Mouse (Mus musculus) embryonic facial prominence, embryonic 11.5 days (tissue): Measurements from ENCODE around the gene Ctrc. TPM values are rescaled to one million over a fixed set of nuclear protein-coding genes. Genes with fewer than 3 reads are reported as not detected.
A peak's percentile ranks its signal among the peaks of the same experiment; 100 is the strongest.

Source experiments
- ATAC-seq: fragments of 200-750 bp; cut with Nextera tagmentation; replicated peaks from 2 replicates; pipeline ENCODE4 v1.8.0; 2017; ENCODE audit warnings: low read depth; ENCODE audit not compliant: insufficient number of reproducible peaks, low FRiP score, low TSS enrichment
- DNase-seq: peaks from one replicate; pipeline ENCODE4 v3.0.0-alpha.2; 2015; ENCODE audit warnings: low spot score
- H3K27ac ChIP-seq: fragments of 300-500 bp; sonication (generic); replicated peaks from 2 replicates; pipeline ENCODE4 v1.5.1; 2014; ENCODE audit warnings: mild to moderate bottlenecking, low read depth, low read length, control low read depth
- H3K27me3 ChIP-seq: fragments of 300-500 bp; sonication (generic); 2 replicates; pipeline ENCODE4 v1.6.1; 2014; ENCODE audit warnings: mild to moderate bottlenecking, low read length, moderate library complexity, mixed read lengths; ENCODE audit not compliant: control insufficient read depth, insufficient read depth
- H3K36me3 ChIP-seq: fragments of 300-500 bp; sonication (generic); replicated peaks from 2 replicates; pipeline ENCODE4 v1.6.1; 2014; ENCODE audit warnings: low read depth, mild to moderate bottlenecking, low read length, moderate library complexity, mixed read lengths; ENCODE audit not compliant: control insufficient read depth, insufficient read depth
- H3K4me1 ChIP-seq: fragments of 300-500 bp; sonication (generic); 2 replicates; pipeline ENCODE4 v1.6.1; 2014; ENCODE audit warnings: low read length, mixed read lengths; ENCODE audit not compliant: control insufficient read depth, insufficient read depth
- H3K4me2 ChIP-seq: fragments of 300-500 bp; sonication (generic); 2 replicates; pipeline ENCODE4 v1.6.1; 2014; ENCODE audit warnings: low read depth, mild to moderate bottlenecking, control low read depth, low read length, moderate library complexity
- H3K4me3 ChIP-seq: fragments of 300-500 bp; sonication (generic); 2 replicates; pipeline ENCODE4 v1.5.1; 2014; ENCODE audit warnings: low read depth, low read length, control low read depth
- H3K9ac ChIP-seq: fragments of 300-500 bp; sonication (generic); replicated peaks from 2 replicates; pipeline ENCODE4 v1.6.1; 2014; ENCODE audit warnings: mild to moderate bottlenecking, control low read depth, low read length
- H3K9me3 ChIP-seq: fragments of 300-500 bp; sonication (generic); replicated peaks from 2 replicates; pipeline ENCODE4 v1.6.1; 2016; ENCODE audit warnings: mild to moderate bottlenecking, low read length, inconsistent platforms, mixed read lengths; ENCODE audit not compliant: control insufficient read depth
- WGBS: fragments of 180-500 bp; shearing (Covaris S2); extraction: QIAGEN DNeasy Blood & Tissue Kit; methylation state at CpG from one replicate; pipeline ENCODE4 v1.1.7; 2014; 5-methylcytosine and 5-hydroxymethylcytosine counted together
- polyA plus RNA-seq: library from polyadenylated mRNA; unstranded; fragments of >200 nt; fragmentation: Nextera tagmentation; extraction: Ambion mirVana; gene quantifications from 2 replicates; pipeline ENCODE4 v1.2.1, GENCODE M21; 2014

The Ctrc gene
- polyA plus RNA-seq, 1 experiment from 2014 or later: not detected

GRCm38 (mm10) chr4:141827401-141827800 is 18.8 kb downstream of the Ctrc start:
- Histone ChIP-seq H3K9ac (no peak overlapping the region), H3K4me1 (no peaks in the 10 kb centered on the region), H3K27ac (no peak overlapping the region), H3K4me3 (no peak overlapping the region), H3K4me2 (no peak overlapping the region), H3K36me3 (no peaks in the 10 kb centered on the region), H3K27me3 (no peaks in the 10 kb centered on the region), H3K9me3 (no peaks in the 10 kb centered on the region)
- ATAC-seq (no peak), DNase-seq (no peak)
- WGBS: 83% methylated on average over 2 of the region's 2 CpGs

GRCm38 (mm10) chr4:141826060-141826459 is 20.1 kb downstream of the Ctrc start, which contains the start of gene Cela2a:
Cela2a (minus strand) TSS chr4:141826160.
- DNase-seq (no peak), ATAC-seq (no peak)
- Histone ChIP-seq H3K9ac (no peak within 1 kb of the TSS), H3K27me3 (no peaks in the 10 kb centered on the region), H3K9me3 (no peaks in the 10 kb centered on the region), H3K27ac (no peak within 1 kb of the TSS), H3K4me3 (no peak within 1 kb of the TSS), H3K4me2 (no peak within 1 kb of the TSS), H3K4me1 (no peaks in the 10 kb centered on the region), H3K36me3 (no peaks in the 10 kb centered on the region)
- WGBS: 63% methylated on average over 5 of the region's 5 CpGs

GRCm38 (mm10) chr4:141822979-141823378 is 23.2 kb downstream of the Ctrc start:
- Histone ChIP-seq H3K4me3 (no peak overlapping the region), H3K9ac (no peak overlapping the region), H3K27ac (no peak overlapping the region), H3K27me3 (no peaks in the 10 kb centered on the region), H3K9me3 (no peaks in the 10 kb centered on the region), H3K4me2 (no peak overlapping the region), H3K36me3 (no peaks in the 10 kb centered on the region), H3K4me1 (no peaks in the 10 kb centered on the region)
- peak; percentile 43 for DNase-seq
- WGBS: 67% methylated on average over 3 of the region's 3 CpGs
- no peak for ATAC-seq

GRCm38 (mm10) chr4:141822089-141822488 is 24.1 kb downstream of the Ctrc start:
- Histone ChIP-seq H3K9ac (no peak overlapping the region), H3K36me3 (no peaks in the 10 kb centered on the region), H3K9me3 (no peaks in the 10 kb centered on the region), H3K4me2 (no peak overlapping the region), H3K27ac (no peak overlapping the region), H3K4me3 (no peak overlapping the region), H3K27me3 (no peaks in the 10 kb centered on the region), H3K4me1 (no peaks in the 10 kb centered on the region; the same call in 1 of the 2 replicates)
- DNase-seq (no peak), ATAC-seq (no peak)
- WGBS: 73% methylated on average over 10 of the region's 10 CpGs

- no peak overlapping the region for H3K4me3 ChIP-seq
- no peak overlapping the region for H3K9ac ChIP-seq
- no peaks in the 10 kb centered on the region for H3K9me3 ChIP-seq
- H3K27me3 ChIP-seq: no peaks in the 10 kb centered on the region
- H3K36me3 ChIP-seq: no peaks in the 10 kb centered on the region
- H3K4me2 ChIP-seq: no peak overlapping the region
- no peak overlapping the region for H3K27ac ChIP-seq
- 62% methylated on average over 3 of the region's 3 CpGs for WGBS
- DNase-seq: no peak
- no peaks in the 10 kb centered on the region; the same call in 1 of the 2 replicates for H3K4me1 ChIP-seq
- ATAC-seq: no peak
Observed at GRCm38 (mm10) chr4:141821178-141821577, 25.0 kb downstream of the Ctrc start.

- Histone ChIP-seq H3K36me3 (no peaks in the 10 kb centered on the region), H3K9ac (no peak overlapping the region), H3K9me3 (no peaks in the 10 kb centered on the region), H3K27me3 (no peaks in the 10 kb centered on the region), H3K4me3 (no peak overlapping the region), H3K4me1 (no peaks in the 10 kb centered on the region; the same call in 1 of the 2 replicates), H3K27ac (no peak overlapping the region), H3K4me2 (no peak overlapping the region)
- DNase-seq (no peak), ATAC-seq (no peak)
- WGBS: 88% methylated on average over 7 of the region's 7 CpGs
Observed at GRCm38 (mm10) chr4:141819316-141819715, 26.8 kb downstream of the Ctrc start.

- Histone ChIP-seq H3K4me3 (no peak overlapping the region), H3K4me2 (no peak overlapping the region), H3K9ac (no peak overlapping the region), H3K27me3 (no peaks in the 10 kb centered on the region), H3K36me3 (peaks cover 1% of the 10 kb centered on the region), H3K27ac (no peak overlapping the region), H3K9me3 (no peaks in the 10 kb centered on the region), H3K4me1 (no peaks in the 10 kb centered on the region; the same call in 1 of the 2 replicates)
- WGBS: 89% methylated on average over 13 of the region's 13 CpGs
- no peak for DNase-seq
- ATAC-seq: no peak
Observed at GRCm38 (mm10) chr4:141818861-141819260, 27.3 kb downstream of the Ctrc start.

GRCm38 (mm10) chr4:141817706-141818105 is 28.5 kb downstream of the Ctrc start:
- DNase-seq: no peak
- Histone ChIP-seq H3K27me3 (no peaks in the 10 kb centered on the region), H3K36me3 (peaks cover 3% of the 10 kb centered on the region), H3K27ac (no peak overlapping the region), H3K4me2 (no peak overlapping the region), H3K4me1 (no peaks in the 10 kb centered on the region; the same call in 1 of the 2 replicates), H3K4me3 (no peak overlapping the region), H3K9ac (no peak overlapping the region), H3K9me3 (no peaks in the 10 kb centered on the region)
- ATAC-seq: no peak
- WGBS: 63% methylated on average over 10 of the region's 10 CpGs
